8 mouse cellular contexts compared by ENCODE assay signal in the genomic region with DNA sequence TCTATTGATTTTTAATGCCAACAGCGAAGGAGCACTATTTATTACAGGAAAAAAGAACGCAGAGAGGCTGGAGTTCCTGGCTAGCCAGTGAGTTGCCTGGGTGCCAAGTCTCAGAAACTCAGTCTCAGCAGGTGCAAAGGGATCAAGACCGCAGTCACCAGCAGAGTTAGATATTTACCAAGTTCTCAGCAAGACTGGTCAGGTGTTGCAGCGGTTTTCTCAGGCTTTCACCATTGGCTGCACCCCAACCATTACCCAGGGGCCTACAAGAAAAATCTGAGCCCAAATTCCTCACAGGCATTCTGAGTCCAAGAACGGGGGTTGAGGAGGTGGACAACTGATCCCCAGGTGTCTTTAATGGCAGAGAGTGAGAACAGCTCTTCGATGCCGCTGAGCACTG. TPM values are rescaled to one million over a fixed set of nuclear protein-coding genes. Genes with fewer than 3 reads are reported as not detected.
A peak's percentile ranks its signal among the peaks of the same experiment; 100 is the strongest.
DNase-seq lines count a peak whose midpoint lies in the region; ATAC-seq and TF ChIP-seq lines count a peak whose summit lies in the region.

No protein-coding gene starts in this region.

- whole genome bisulfite sequencing in forebrain, embryonic 15.5 days, result 19% methylated on average over 7 of the region's 7 CpGs
- WGBS in kidney, embryonic 16.5 days, result 20% methylated on average over 7 of the region's 7 CpGs
- 26% methylated on average over 6 of the region's 7 CpGs for WGBS in macrophage (ENCODE audit: missing documents)

- H3K4me1 ChIP-seq in forebrain, embryonic 15.5 days, result peaks cover 12% of the 10 kb centered on the region
- H3K4me1 ChIP-seq in kidney, embryonic 16.5 days (ENCODE audit: insufficient read depth, low read length), result peaks cover 15% of the 10 kb centered on the region; the same call in 1 of the 2 replicates

- H3K9ac ChIP-seq in forebrain, embryonic 15.5 days (replicated peaks), result peak overlapping the region; percentile 50
- H3K9ac ChIP-seq in kidney, embryonic 16.5 days (replicated peaks; ENCODE audit: low read length), result peak overlapping the region; percentile 63

- H3K4me3 ChIP-seq in forebrain, embryonic 15.5 days, result peak overlapping the region; percentile 66
- peak overlapping the region; percentile 63 for H3K4me3 ChIP-seq in kidney, embryonic 16.5 days (ENCODE audit: low read length)
- H3K4me3 ChIP-seq in macrophage (ENCODE audit: inconsistent target), result peak overlapping the region; percentile 90

- TF ChIP-seq CTCF in Patski (IDR thresholded peaks at IDR 0.05), result no peak

- H3K36me3 ChIP-seq in forebrain, embryonic 15.5 days, result no peaks in the 10 kb centered on the region
- H3K36me3 ChIP-seq in kidney, embryonic 16.5 days (ENCODE audit: insufficient read depth, low read length), result no peaks in the 10 kb centered on the region
- H3K36me3 ChIP-seq in macrophage (ENCODE audit: inconsistent target), result peaks cover 8% of the 10 kb centered on the region; the same call in 1 of the 2 replicates

- ATAC-seq in Patski, result no peak
- ATAC-seq in forebrain, embryonic 15.5 days (replicated peaks), result no peak
- no peak for ATAC-seq in kidney, embryonic 16.5 days (ENCODE audit: low FRiP score, low TSS enrichment)

- peaks cover 32% of the 10 kb centered on the region for H3K79me2 ChIP-seq in macrophage (ENCODE audit: inconsistent target)

- peak overlapping the region; percentile 95 for H3K4me2 ChIP-seq in forebrain, embryonic 15.5 days (replicated peaks)
- H3K4me2 ChIP-seq in kidney, embryonic 16.5 days (replicated peaks; ENCODE audit: low read depth, low read length), result peak overlapping the region; percentile 97

- no peak overlapping the region for H3K27ac ChIP-seq in forebrain, embryonic 15.5 days (replicated peaks)
- H3K27ac ChIP-seq in kidney, embryonic 16.5 days (ENCODE audit: low read length), result no peak overlapping the region
- H3K27ac ChIP-seq in macrophage, result peak overlapping the region; percentile 98

- H3K27me3 ChIP-seq in Patski, result no peaks in the 10 kb centered on the region
- no peaks in the 10 kb centered on the region for H3K27me3 ChIP-seq in forebrain, embryonic 15.5 days
- 0 out of 2 replicates have a peak, but pooled peaks cover 6% of the 10 kb centered on the region for H3K27me3 ChIP-seq in kidney, embryonic 16.5 days (ENCODE audit: insufficient read depth, low read length)

- DNase-seq in adrenal gland, postnatal 14 days, result peak; percentile 14
- no peak for DNase-seq in adrenal gland, postnatal 25 days
- peak; percentile 25 for DNase-seq in Patski (ENCODE audit: low read depth, low spot score)
- DNase-seq in ovary, postnatal 36 days (ENCODE audit: low spot score), result no peak
- no peak for DNase-seq in urinary bladder, adult 2 months (ENCODE audit: low spot score)

- H3K9me3 ChIP-seq in forebrain, embryonic 15.5 days, result no peaks in the 10 kb centered on the region
- H3K9me3 ChIP-seq in kidney, embryonic 16.5 days (ENCODE audit: low read length), result no peaks in the 10 kb centered on the region

- CTCF ChIA-PET in Patski (lab: Charles Lee), result no interaction called here

- in situ Hi-C loops in Patski (cut with MboI; ENCODE audit: low pct_unique_long_range_greater_than_20kb), result loop anchor here (5.0 kb wide), 1 partner anchor 37 kb away; the partner anchor contains the start of genes Aph1b and Gm10647

- POLR2A ChIA-PET in Patski (lab: Charles Lee), result no interaction called here

RNA-seq across cellular contexts. Expression of gene Aph1c, which starts 0.7 kb away (rescaled TPM):
- total RNA-seq in adrenal gland, postnatal 14 days (2021), result 7.9 and 8.0 TPM in 2 replicates
- 5.7 and 13.6 TPM in 2 replicates for total RNA-seq in adrenal gland, postnatal 25 days (2021)
- polyA plus RNA-seq in Patski (2021) (7.8 TPM), macrophage (2018) (28.2 to 132 TPM (median 63.8 TPM) in 3 replicates)
- 1.7 and 3.0 TPM in 2 replicates for polyA plus RNA-seq in forebrain, embryonic 15.5 days (2015; fragmentation: Nextera tagmentation; extraction: Ambion mirVana)
- polyA plus RNA-seq in kidney, embryonic 16.5 days (2015; fragmentation: Nextera tagmentation; extraction: Ambion mirVana), result 11.5 and 11.7 TPM in 2 replicates
- total RNA-seq in macrophage (2018; cell fraction: chromatin; rRNA removed), result 100 to 1,000 TPM in 2 of 26 experiments, 10 to 100 TPM in 17, 1 to 10 TPM in 7; 1.8 to 107 (median 24.8) TPM
- 100 to 1,000 TPM in 9 of 26 experiments, 10 to 100 TPM in 17; 27.9 to 148 (median 70.1) TPM for total RNA-seq in macrophage (2018; cell fraction: cytosol; rRNA removed)
- total RNA-seq in macrophage (2018; cell fraction: nucleus; rRNA removed), result 100 to 1,000 TPM in 6 of 26 experiments, 10 to 100 TPM in 20; 20.2 to 162 (median 62.6) TPM
- polyA plus RNA-seq in urinary bladder, adult 2 months (2012; rRNA removed), result 3.7 and 5.0 TPM in 2 replicates

RNA-seq across cellular contexts. Expression of gene Gm10647, which starts 37.0 kb away (rescaled TPM):
- total RNA-seq in adrenal gland, postnatal 14 days (2021), result 0.30 TPM in 1 of 2 replicates, not detected in the other
- total RNA-seq in adrenal gland, postnatal 25 days (2021), result 0.33 and 0.43 TPM in 2 replicates
- polyA plus RNA-seq in Patski (2021) (0.08 TPM), macrophage (2018) (not detected in 3 replicates)
- 0.48 and 0.52 TPM in 2 replicates for polyA plus RNA-seq in forebrain, embryonic 15.5 days (2015; fragmentation: Nextera tagmentation; extraction: Ambion mirVana)
- polyA plus RNA-seq in kidney, embryonic 16.5 days (2015; fragmentation: Nextera tagmentation; extraction: Ambion mirVana), result 0.71 and 1.2 TPM in 2 replicates
- total RNA-seq in macrophage (2018; cell fraction: chromatin; rRNA removed), result 1 to 10 TPM in 21 of 26 experiments, under 1 TPM in 3, not detected in 2; 0.66 to 5.1 (median 2.1) TPM
- total RNA-seq in macrophage (2018; cell fraction: cytosol; rRNA removed), result under 1 TPM in 8 of 26 experiments, not detected in 18; 0.06 to 0.19 (median 0.11) TPM
- 1 to 10 TPM in 17 of 26 experiments, under 1 TPM in 9; 0.29 to 3.5 (median 1.5) TPM for total RNA-seq in macrophage (2018; cell fraction: nucleus; rRNA removed)
- 0.36 and 0.37 TPM in 2 replicates for polyA plus RNA-seq in urinary bladder, adult 2 months (2012; rRNA removed)

RNA-seq across cellular contexts. Expression of gene Aph1b, which starts 38.6 kb away (rescaled TPM):
- total RNA-seq in adrenal gland, postnatal 14 days (2021), result 3.7 and 3.8 TPM in 2 replicates
- total RNA-seq in adrenal gland, postnatal 25 days (2021), result 3.1 and 4.5 TPM in 2 replicates
- 10.3 TPM for polyA plus RNA-seq in Patski (2021)
- polyA plus RNA-seq in forebrain, embryonic 15.5 days (2015; fragmentation: Nextera tagmentation; extraction: Ambion mirVana), result 30.0 and 31.8 TPM in 2 replicates
- 11.3 and 12.0 TPM in 2 replicates for polyA plus RNA-seq in kidney, embryonic 16.5 days (2015; fragmentation: Nextera tagmentation; extraction: Ambion mirVana)
- 1 to 10 TPM in 21 of 26 experiments, under 1 TPM in 5; 0.13 to 4.7 (median 2.0) TPM for total RNA-seq in macrophage (2018; cell fraction: chromatin; rRNA removed)
- total RNA-seq in macrophage (2018; cell fraction: cytosol; rRNA removed), result 1 to 10 TPM; 3.0 to 6.0 (median 4.3) TPM
- 10 to 100 TPM in 1 of 26 experiments, 1 to 10 TPM in 25; 2.5 to 24.1 (median 4.9) TPM for total RNA-seq in macrophage (2018; cell fraction: nucleus; rRNA removed)
- 3.3 to 4.4 TPM (median 4.3 TPM) in 3 replicates for polyA plus RNA-seq in macrophage (2018)
- polyA plus RNA-seq in urinary bladder, adult 2 months (2012; rRNA removed), result 8.2 and 8.8 TPM in 2 replicates

Comparison
In these comparisons a context has a peak if more than half of its experiments do, and no peak if none do; other contexts are left out.
1. DNase-seq: peak in adrenal gland, postnatal 14 days (single experiment) and Patski (single experiment); none in adrenal gland, postnatal 25 days (single experiment), ovary, postnatal 36 days (single experiment) and urinary bladder, adult 2 months (single experiment).
2. Peak in every context shown above with its lines, with median percentiles within 50 percentile points of each other: H3K4me3 ChIP-seq.